Mouse (Mus musculus) fat pad, adult 2 months (tissue): Measurements from ENCODE around the gene Babam2.
"Not testable (repeated sequence)": the region's sequence is repeated elsewhere in the genome, so short reads cannot be mapped to it uniquely, and the experiment has no call there.

Source experiments
- DNase-seq: peaks from one replicate; pipeline ENCODE4 v3.0.0-alpha.2; 2011; ENCODE audit warnings: low read depth, low spot score; ENCODE audit errors: extremely low read depth

The Babam2 gene

DNA sequence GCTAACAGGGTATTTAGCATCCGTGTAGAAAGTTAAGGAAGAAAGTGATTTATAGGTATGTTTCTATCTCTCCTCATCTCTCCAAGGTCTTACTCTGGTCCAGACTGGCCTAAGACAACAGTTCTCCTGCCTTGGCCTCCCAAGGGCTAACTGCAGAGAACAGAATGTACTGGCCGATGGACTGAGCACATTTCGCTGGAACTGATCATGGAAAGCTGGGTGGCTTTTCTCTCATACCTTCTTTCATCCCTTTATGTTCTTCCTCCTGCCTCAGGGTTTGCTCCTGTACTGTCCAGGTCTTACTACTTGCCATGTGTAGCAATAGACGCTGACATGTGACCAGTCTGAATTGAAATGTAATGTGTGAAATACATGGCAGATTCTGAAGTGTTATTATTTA is 74.4 kb downstream of the Babam2 start:
- peak; percentile 91 for DNase-seq

DNA sequence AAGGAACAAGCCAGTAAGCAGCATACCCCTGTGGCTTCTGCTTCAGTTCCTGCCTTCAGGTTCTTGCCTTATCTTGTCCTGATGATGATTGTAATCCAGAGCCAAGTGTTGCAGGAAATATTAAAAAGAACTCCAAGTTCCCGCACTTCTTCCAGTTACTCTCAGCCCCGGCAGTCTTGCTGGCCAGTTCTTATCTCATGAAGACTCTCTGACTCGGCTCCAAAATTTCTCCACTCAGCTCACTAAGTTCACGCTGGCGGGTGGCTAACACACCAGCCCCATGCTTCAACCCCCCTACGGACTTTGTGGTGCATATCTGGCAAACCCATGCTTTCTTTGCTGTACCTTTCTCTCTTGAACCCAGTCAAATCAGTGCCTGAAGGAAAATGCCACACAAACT is 77.5 kb downstream of the Babam2 start:
- DNase-seq: no peak

DNA sequence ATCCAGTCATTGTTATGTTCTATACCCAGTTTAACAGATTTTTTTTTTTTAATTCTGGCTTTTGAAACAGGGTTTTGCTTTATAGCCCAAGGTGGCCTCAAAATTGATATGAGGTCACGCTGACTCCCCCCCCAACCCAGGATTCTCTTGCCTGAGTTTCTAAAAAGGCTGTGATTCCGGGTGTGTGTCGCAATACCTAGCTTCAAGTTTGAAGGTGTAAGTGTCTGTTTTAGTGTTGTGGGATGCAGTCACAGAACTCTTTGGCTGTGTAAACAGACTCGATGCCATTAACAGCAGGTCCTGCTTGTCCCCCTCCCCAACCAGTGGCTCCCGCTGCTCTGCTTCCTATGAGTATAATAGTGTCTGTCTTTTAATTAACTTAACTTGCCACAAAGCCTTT is 84.1 kb downstream of the Babam2 start:
- no peak for DNase-seq

DNA sequence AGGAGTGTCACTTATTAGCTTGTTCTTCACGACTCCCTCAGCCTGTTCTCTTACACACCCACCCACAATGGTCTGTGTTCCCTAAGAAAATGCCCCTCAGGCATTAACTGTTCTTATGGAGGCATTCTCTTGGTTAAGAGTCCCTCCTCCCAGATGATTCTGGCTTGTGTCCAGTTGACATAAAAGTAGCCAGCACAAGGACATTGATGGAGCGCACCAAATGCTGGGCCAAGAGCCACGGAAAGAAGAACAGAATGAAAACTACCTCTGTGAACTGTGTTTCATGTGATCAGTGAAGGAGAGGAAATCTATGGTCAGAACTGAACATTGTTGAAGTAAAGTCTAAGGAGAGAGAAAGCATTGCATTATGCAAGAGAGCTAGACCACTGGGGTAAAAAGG is 89.7 kb downstream of the Babam2 start:
- no peak for DNase-seq

DNA sequence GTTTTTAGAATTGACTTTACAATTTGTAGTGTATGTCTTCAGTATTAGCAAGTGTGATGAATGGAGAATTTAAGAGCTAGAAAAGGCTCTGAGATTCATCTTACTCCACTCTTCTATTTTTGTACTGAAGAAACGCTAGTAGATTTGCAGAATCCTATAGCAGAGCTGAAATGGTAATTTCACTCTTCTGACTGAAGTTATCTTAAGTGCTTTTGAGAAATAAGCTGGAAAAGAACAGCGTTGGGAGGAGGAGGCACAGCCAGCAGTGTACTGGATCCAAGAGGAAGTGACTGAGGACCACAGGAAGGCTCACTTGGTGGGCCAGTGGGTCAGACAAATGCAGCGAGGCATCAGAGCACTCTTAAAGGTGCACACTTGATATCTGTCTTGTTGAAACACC is 90.1 kb downstream of the Babam2 start:
- no peak for DNase-seq

DNA sequence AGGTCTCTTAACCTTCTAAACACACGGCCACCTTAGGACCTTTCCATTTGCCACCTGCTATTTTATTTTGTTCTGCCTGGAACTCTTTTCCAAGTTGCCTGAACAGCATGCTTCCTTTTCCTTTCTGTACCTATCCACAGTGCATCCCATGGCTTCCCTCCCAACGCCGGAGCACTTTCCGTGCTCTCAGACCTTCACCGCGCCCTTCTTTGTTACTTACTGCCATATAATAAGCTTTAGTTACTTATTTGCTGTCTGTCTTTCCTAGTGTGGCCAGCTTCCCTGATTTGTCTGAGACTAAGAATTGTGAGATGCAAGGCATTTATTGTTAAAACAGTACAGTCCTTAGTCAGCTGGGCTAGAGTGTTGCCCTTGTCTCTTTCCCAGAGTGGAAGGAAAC is 94.9 kb downstream of the Babam2 start:
- DNase-seq: no peak

DNA sequence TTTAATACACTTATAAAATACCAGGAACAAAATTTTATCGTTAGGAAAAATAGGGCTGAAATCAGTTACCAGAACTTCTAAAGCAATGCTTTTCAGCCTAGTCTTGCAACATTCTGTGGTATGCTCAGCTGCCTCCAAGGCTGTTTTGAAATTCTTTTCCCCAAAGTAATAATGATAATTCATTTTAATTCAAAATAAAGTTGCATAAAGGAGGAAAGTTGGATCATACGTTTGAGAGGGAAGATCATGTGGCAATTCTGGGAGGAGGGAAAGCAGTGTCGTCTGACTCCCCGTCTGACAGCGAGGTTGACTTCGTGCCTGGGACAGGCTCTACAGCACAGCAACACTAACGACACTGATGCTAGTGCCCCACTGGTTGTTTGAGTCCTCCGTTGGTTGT is 95.4 kb downstream of the Babam2 start:
- DNase-seq: no peak

DNA sequence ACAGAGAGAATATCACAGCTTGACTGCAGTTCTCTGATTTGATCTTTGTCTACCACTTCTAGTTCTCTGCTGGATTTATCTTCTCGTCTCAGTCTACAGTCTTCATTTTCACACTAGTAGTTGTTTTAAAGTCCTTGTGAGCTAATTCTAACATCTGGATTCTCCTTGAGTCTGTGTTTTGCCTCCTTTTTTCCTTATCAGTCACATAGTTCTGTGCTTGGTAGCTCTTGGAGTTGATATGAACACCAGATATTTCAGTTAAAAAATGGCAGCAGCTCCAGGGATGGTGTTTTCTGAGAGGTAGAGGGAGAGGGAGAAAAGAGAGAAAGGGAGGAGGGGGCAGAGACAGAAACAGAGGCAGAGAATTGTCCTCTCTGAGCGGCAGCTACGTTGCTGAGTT is 97.9 kb downstream of the Babam2 start:
- no peak for DNase-seq

DNA sequence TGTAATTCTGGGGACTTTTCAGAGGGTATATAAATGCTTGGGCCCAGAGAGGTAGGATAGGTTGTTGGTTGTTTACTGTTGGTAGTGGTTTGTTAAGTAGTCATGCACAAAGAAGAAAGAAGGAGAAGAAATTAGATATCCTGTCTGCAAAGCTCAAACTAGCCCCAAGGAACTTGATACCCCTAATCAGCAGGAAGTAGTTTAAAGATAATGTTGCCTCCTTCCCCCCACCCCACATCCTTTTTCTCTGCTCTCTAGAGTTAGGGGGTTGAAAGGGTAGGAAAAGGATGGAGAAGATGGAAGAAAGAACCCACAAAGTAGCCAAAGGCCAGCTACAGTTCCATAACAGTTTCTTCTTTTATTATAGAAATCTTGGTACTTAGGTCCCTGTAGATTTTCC is 99.5 kb downstream of the Babam2 start:
- DNase-seq: no peak

DNA sequence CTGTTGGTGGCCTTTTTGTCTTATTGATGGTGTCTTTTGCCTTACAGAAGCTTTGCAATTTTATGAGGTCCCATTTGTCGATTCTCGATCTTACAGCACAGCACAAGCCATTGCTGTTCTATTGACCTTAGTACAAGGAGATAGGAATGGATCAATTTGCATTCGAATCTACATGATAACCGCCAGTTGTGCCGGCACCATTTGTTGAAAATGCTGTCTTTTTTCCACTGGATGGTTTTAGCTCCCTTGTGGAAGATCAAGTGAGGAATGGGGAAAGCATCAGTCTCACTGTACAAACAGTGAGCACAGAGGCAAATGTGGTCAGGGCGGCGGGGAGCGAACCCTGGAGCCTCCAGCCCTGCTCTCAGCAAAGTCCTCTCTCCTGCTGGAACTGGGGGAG is 106.7 kb downstream of the Babam2 start:
- not testable (repeated sequence) for DNase-seq

DNA sequence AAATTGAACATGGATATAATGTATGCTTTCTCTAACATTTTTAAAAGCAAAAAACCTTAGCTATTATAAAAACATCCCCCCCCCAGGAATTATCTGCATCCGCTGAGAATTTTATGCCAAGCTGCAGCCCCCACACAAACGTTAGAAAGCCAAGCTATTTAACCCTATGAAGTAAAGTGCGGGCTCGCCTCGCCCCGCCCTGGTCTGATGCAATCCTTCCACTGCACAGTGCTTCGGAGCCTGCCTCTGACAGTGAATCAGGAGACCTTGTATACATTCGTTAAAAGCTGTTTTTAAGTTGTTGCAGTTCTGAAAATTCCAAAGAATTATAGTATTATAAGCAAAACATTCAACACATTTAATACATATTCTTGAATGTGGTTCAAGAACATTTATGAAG is 107.3 kb downstream of the Babam2 start:
- no peak for DNase-seq

DNA sequence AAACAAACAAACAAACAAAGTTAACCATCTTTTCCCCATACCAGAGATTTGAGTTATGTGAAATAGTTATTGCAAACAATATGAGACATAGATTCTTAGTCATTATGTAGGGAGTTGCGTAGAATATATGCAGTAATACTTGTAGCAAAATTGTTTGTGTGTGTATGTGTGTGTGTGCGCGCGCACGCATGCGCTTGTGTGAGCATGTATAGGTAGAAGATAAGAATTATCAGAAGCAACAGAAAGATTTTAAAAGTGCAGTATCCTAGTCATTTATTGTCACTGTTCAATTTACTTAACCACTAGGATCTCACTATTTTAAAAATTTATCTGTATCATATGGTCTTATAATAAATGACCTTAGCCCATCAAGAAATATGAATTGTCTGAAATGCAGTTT is 109.8 kb downstream of the Babam2 start:
- no peak for DNase-seq

DNA sequence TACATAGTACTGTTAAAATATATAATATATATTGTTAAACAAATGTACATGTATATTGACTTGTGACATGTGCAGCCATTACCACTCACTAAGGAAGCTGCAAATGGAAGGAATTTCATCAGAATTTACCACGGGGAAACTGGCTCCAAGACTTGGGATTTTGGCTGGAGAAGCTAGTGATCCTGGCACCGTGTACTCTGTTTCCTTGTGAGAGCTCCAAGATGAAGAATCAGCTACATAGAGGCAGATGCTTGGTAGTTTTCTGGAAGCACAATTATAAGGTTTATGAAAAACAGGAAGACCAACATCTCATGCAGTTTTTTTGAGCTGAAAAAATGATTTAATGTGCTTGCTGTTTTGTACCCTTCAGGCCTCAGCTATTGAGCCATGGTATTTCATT is 110.8 kb downstream of the Babam2 start:
- DNase-seq: no peak

DNA sequence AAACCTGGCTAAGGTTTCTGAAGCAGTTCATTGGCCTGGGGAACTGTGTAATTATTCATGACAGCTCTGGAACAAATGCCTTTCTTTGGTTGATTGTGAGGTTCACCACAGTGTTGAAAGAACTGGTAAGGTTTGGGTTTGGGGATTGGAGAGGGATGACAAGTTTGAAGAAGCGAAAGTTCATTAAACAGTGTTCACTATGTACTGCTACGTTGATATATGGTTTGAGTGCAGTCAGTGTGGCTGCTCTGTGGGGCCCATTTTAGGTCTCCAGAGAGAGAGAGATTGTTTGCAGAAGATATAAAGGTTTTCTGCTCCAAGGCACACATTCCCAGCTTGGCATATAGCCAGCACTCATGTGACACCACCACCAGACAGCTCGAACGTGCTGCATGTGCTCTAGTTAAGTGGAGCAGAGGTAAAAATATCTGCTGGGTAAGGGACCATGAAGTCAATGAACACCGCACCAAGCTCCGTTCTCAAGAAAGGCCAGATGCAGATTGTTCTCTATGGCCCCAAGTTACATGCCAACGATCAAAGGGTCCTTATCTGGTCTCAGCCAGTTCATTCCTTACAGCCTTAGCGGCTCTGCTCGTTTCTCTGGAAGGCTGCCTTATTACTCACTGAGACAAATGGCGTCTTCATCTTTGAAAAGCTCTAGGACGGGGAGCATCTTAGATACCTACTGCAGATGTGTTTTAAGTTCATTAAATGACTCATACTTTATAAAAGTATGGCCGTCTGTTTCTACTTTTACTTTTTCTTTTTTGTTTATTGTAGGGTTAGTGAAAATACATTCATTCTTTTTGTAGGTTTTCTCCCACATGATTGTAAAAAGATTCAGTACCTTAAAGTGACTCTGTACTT is 113.5 kb downstream of the Babam2 start:
- no peak for DNase-seq

DNA sequence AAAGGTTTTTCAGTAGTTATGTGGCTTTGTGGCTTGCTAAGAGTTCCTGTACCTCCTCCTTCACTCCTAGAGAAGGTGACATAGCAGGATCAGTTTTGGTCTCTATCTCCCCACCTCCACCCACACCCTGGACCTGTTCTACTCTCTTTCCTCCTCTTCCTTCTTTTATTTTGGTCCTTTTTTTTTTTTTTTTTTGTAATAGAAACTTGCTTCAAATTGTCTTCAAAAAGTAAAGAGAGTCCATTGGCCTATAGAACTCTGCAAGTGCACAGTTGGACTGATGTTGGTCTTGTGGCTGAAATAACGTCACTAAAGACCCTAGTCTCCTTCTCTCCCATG is 114.1 kb downstream of the Babam2 start:
- DNase-seq: no peak

DNA sequence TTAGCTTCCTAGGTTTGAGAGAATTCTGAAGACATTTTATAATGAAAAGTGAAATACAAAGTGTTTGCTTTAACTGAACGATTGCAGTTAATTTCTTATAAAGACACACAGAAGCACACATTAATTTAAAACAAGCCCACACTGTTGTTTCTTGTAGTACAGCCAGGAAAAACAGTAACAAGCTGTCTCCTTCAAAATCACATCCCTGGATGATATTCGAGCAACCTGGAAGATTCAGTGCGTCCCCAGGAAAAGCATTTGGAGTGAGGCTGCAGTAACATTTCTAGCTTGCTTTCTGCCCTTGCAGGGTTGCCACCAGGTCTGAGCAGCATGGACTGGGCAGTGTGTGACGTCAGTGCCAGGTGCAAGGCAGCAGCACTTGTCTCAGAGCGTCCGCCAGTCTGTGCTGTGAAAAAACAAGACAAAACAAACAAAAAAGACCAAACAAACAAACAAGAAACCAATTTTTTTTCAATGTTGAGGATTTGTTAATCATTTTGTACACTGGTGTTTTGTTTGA is 115.7 kb downstream of the Babam2 start:
- no peak for DNase-seq

DNA sequence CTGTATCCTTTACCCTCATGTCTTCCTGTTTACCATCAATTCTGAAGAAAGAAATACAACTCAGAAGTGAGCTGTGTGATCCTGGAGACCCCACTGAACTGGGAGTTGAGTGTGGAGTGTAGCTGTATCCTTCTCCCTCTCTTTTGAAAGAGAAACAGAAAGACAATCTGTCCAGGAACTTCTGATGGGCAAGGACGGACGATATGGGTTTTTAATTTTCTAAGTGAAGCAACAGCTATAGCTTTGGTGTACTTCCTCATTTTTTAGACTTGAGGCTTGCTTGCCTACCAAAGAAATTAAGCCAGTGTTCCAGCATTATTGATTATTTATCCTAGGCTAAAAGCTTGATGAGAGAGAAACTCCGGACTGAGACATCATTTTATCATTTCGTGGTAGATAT is 116.6 kb downstream of the Babam2 start:
- DNase-seq: no peak

DNA sequence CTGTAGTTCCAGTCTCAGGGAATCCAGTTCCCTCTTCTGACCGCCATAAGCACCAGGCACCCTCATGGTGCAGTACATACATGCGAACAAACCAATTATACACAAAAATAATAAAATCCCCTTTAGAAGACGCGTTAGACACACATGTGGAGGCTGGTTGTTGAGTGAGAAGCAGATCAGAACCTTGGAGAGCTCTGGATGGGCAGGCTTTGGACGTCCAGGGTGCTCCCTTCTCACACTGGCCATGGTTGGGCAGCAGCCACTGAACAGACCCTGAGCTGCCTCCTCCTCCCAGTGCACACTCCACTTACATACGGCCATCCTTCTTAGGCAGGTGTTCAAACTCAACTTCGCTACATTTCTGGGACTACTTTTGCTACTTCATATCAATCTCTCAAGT is 117.6 kb downstream of the Babam2 start:
- no peak for DNase-seq

DNA sequence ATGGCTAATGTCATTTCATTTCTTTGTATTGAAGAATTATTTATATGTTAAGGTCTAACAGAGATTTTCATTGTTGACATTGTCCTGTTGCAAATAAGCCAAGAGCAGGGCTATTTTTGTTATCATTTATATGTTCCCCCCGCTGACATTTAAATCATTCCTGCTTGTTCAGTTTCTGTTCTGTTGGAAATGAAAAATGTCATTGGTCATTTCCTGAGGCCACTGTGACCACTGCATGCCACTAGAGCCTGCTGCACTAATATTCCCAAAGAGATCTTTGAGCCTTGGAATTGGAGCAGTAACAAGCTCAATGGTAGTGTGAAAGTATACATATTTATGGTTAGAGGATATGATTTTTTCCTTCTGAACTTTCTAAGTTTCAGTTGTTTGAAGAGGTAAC is 118.6 kb downstream of the Babam2 start:
- DNase-seq: no peak

DNA sequence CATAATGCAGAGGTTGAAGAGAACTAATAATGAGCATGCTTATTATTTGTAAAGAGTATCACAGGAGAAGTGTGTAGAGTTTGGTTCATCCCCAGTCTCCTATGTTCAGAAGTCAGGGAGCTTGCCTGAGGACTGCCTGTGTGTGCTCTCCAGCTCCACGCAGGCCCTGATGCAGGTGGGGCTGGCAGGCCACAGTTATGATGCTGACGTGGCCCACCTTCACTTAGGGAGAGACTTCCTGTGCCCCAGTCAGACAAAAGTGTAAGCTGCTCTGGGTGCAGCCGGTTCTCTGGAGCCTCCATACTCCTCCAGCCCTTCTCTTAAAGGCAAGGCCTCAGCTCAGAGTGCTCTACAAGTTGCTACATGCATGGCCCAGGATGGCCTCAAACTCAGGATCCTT is 123.3 kb downstream of the Babam2 start:
- DNase-seq: no peak

DNA sequence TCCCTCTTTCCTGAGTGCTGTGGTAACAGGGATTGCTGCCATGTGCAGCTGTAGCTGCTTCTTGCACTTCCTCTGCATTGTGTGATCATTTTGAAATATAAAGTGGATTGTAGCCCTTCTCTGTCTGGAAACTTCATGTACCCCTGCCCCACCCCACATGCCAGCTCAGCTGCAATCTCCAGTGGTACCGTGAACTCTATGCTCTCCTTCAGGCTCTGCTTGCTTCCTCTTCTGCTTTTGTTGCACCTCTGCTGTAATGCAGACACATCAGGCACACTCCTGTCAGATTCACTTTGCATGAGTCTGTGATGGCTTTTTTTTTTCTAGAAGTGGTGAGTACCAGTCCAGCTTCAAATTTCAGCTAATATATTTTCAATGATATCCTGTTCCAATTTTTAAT is 123.7 kb downstream of the Babam2 start:
- no peak for DNase-seq

DNA sequence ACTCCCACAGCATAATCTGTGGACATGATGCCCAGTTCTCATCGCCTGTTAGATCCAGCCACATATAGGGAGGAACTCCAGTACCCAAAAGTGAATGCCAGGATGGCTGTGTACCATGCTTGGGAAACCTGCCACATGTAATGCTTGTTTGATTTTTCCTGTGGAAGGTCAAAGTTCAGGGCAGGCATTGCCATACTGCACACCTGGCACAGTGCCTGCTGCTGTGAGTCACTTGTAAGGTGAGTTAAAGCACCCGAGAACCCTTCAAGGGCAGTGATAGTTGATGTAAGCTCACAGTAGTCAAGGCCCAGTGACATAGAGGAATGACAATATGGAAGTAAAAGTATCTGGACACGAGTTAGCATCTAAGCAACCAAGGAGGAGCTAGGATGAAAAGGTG is 126.2 kb downstream of the Babam2 start:
- DNase-seq: peak; percentile 18

DNA sequence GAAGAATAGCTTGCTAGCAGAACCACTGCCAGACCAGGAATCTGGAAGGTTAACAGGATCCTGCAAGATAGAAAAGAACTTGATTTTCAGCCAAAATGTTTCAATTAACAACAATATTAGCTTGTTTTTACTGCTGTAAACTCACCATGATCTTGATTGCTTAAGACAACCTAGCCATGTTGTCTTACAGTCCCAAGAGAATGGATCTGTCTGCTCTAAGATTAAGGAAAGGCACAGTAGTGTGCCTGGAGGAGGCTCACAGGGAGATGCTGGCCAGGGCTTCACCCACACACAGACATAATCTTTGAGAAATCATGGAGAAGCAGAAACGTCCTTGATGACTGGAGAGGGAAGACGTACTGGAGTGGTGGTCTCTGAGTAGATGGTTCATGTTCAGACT is 126.6 kb downstream of the Babam2 start:
- peak; percentile 70 for DNase-seq
